Mouse (Mus musculus) bone marrow, adult 2 months (tissue): Measurements from ENCODE around the gene Dpep3.

ENCODE experiments used
- CTCF ChIP-seq: fragments of 200-500 bp; IDR thresholded peaks from 2 replicates; pipeline ENCODE4 v1.5.1; 2011; ENCODE audit warnings: low read length, control low read depth; ENCODE audit not compliant: control insufficient read depth, insufficient read depth
- POLR2A ChIP-seq: fragments of 200-500 bp; IDR thresholded peaks from 2 replicates; pipeline ENCODE4 v1.6.1; 2011; ENCODE audit warnings: low read depth, mild to moderate bottlenecking, control low read depth, low read length, borderline replicate concordance; ENCODE audit not compliant: control insufficient read depth

- no peak for TF ChIP-seq POLR2A
- TF ChIP-seq CTCF: no peak
Observed at GRCm38 (mm10) chr8:105932525-105932924, 46.7 kb downstream of the Dpep3 start.
